Mouse (Mus musculus): ENCODE measurements at regions not wholly inside any gene's neighbourhood (a gene's known extent, or its start where the extent isn't known, plus 50 kb on each side); places are given as distances from the start of the nearest gene placed in this dataset.

GRCm38 (mm10) chr12:13100505-13101354 is 148.3 kb downstream of the Ddx1 start:
- DNase-seq (ENCODE audit: low spot score): no peak

- DNase-seq (ENCODE audit: low spot score): no peak
These were observed 152.6 kb upstream of the Mycn start for GRCm38 (mm10) chr12:13094111-13094851.

GRCm38 (mm10) chr12:13085951-13086350 is 144.2 kb upstream of the Mycn start:
- no peak for DNase-seq (ENCODE audit: low spot score)

DNA sequence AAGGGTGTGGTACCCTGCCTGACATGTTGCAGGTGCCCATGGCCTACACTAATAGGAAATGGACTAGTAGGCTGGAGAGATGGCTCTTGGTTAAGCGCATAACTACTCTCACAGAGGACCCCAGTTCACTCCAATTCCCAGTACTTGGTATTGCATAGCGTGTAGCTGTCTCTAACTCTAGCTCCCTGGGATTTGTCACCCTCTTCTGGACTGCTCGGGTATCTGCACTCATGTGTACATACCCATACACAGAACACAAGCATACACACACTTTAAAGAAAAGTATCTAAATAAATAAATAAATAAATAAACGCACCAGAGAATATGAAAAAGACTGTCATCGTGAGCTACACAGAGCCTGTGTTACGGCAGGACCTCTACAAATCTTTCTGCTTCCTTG is 143.8 kb upstream of the Mycn start:
- no peak for DNase-seq (ENCODE audit: low spot score)

DNA sequence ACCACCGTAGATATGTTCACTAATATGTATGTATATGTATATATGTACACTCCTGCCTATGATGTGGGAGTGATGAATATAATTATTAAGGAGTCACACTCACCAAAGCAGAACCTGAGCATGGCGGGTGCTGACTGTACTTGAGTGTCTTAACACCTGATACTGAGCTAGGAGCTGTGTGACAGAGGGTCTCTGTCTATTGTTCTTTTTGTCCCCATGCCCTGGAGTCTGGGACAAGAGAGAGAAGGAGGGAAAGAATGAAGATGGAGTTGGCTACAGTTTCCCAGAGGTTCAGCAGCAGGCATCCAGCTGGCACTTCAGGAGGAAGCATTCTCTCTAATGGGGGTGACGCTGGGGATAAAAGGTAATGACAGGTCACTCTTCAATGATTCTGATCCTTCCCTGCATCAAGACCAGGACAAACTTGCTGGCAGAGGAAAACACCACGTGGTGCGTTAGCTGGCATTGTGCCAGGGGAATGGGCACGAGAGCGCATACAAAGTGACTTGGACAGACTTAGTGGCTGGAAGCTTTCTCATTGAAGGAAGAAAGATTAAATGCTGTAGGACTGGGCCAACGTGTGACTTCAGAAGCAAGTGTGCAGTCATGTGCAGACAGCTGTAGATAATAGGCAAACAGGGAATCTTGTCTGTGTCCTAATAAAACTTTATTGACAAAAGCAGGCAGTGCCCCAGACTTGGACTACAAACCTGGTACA is 141.8 kb upstream of the Mycn start:
- no peak for DNase-seq (ENCODE audit: low spot score)

GRCm38 (mm10) chr12:13080791-13081190 is 139.1 kb upstream of the Mycn start:
- DNase-seq (ENCODE audit: low spot score): no peak

DNA sequence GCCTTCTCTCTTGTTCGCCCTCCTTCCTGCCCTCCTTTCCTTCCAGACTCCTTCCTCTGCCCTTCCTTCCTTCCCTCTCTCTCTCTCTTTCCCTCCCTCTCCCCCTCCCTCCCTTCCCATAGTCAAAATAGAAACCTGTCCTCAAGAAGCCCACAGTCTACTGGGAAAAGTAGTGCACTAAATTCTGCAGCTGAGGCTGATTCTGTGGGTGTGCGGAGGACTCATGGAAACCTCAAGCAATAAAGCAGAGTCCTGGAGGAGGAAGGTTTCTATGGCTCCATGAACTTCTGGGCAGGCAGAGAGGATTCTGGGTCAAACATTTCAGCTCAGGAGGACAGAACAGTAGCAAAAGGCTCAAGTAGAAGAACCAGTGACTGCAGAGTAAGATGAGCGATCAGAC is 138.1 kb upstream of the Mycn start:
- no peak for DNase-seq (ENCODE audit: low spot score)

DNA sequence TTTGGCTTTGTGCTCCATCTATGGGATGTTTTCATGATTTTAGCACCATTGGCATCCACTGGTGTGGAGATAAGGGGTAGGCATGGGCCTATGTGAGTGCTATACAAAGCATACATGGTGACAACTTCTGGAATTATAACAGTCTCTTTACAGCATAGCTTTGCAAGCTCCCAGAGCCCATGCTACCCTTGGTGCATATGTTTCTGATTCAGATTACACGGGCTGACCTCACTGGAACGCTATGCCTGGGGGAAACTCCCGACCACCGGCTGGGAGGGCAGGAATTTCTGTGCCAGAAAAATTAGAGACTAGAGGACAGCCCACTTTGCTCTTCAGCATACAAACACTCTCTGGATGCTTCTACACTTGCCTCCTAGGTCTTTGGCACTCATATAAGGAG is 136.0 kb upstream of the Mycn start:
- no peak for DNase-seq (ENCODE audit: low spot score)

- DNase-seq (ENCODE audit: low spot score): no peak
These were observed 135.1 kb upstream of the Mycn start for GRCm38 (mm10) chr12:13076699-13077287.

DNA sequence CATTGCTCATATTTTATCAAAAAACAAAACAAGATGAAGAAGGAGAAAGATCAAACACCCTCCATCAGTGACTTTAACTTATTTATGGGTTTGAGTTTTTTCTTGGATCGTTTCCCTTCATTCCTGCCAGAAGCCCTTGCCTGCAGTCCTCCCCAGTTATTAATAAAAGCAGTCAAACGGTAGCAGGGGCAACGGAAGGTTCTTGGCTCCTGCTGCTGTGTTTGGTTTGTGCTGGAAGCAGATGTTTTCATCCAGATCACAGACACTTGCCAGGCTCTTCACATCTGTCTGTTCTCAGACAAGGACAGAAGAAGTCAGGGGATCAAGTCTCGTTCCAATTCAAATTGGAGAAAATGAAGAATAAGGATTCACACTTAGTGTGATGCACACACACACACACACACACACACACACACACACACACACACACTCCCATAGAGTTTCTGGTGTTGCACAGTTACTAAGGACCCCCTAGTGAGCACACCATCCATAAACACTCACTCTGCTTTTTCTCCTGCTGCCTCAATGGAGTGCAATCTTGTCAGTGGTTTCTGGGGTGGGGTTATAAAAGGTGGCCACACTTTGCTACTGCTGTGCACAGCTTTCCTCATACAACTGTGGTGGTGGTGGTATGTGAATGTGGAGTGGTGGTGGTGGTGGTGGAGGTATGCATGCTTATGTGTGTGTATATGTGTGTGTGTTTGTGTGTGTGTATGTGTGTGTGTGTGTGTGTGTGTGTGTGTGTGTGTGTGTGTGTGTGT is 131.6 kb upstream of the Mycn start:
- DNase-seq (ENCODE audit: low spot score): no peak

GRCm38 (mm10) chr12:13067295-13067694 is 125.6 kb upstream of the Mycn start:
- no peak for DNase-seq (ENCODE audit: low spot score)

DNA sequence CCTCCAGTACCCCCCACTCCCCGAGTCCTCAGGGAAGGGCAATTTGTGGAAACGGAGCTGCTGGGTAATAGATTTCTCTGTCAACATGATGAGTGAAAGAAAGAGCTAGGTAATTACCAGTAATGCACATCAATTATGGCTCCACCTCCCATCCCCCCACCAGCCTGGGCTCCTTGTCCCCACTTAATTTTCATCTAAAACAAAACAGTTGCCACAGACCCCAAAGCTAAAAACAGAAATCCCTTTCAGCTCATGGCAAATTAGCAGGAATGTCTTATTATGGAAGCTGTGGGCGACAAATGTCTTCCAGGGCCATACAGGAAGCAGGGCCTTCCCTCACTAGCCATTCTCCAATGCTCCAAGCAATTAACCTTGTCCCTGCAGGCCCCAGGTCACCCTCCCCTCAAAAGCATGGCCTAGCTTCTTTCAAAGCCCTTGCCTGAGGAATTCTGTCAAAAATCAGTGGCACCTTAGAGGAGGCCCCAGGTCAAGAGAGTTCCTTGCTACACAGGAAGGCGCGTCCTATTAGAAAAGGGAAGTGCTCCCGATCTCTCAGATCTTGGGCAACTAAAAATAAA is 125.0 kb upstream of the Mycn start:
- no peak for DNase-seq (ENCODE audit: low spot score)

GRCm38 (mm10) chr12:13059473-13059872 is 117.8 kb upstream of the Mycn start:
- DNase-seq (ENCODE audit: low spot score): no peak

DNA sequence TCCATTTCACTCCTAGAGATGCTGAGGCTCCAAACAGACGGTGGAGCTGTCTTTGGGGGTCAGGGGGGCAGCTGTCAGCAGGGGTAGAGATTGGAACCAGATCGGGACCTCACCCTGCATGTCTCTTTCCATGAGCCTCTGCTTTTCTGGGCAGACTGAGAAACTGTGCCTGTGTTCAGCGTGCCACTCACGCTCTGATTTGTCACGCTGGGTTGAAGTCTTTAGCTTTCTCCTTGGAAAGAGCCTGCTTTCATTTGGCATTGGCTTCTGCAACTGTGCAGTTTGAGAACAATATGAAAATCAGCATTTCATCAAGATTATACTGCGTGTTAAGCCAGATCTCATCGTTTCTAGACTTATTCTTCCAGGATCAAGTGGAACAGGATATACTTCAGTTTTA is 114.5 kb upstream of the Mycn start:
- no peak for DNase-seq (ENCODE audit: low spot score)

GRCm38 (mm10) chr12:13054611-13055010 is 112.9 kb upstream of the Mycn start:
- DNase-seq (ENCODE audit: low spot score): no peak

GRCm38 (mm10) chr12:13053746-13054145 is 112.0 kb upstream of the Mycn start:
- DNase-seq (ENCODE audit: low spot score): no peak

DNA sequence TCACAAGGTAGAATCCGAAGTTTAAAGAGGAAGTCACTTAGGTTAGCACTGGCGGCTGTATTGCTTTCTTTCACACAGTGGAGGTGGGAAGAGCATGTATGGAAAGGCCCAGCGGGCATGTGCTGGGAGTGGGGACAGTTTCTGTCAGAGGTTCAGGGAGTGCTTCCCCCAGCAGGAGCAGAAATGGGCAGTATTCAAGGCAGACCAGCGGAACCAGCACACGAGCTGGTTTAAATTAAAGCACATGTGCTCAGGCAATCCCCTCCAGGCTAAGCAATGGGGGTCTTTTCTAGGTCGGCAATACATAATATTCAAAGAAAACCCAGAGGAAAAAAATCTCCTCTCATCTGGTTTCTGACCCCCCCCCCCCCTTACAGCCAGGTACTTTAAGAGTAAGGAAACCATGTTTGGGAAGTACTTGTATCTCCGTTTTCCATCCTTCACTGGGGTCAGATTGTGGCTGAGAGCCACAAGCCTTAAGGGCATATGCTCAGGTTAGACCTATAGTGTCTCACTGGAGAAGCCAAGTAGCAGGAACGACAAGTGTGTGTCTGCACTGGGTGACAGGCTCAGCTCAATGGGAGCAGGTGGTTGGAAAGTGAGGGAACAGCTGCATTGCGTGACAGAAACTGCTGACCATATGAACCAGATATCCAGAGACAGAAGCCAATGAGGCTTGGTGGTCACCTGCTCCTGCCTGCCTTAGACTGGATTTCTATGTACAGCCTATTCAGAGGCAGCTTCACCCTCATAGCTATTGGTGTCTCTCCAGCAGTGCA is 111.3 kb upstream of the Mycn start:
- DNase-seq (ENCODE audit: low spot score): no peak

- DNase-seq (ENCODE audit: low spot score): no peak
These were observed 110.5 kb upstream of the Mycn start for GRCm38 (mm10) chr12:13052164-13052563.

GRCm38 (mm10) chr12:13049659-13050058 is 107.9 kb upstream of the Mycn start:
- no peak for DNase-seq (ENCODE audit: low spot score)

All from thymus, postnatal 0 days (tissue).